Mouse (Mus musculus) cerebellum, postnatal 36 days (tissue): ENCODE measurements around the gene Mllt10.
A peak's percentile ranks its signal among the peaks of the same experiment; 100 is the strongest.

ENCODE experiments used
- DNase-seq, 2 experiments: peaks; one replicate each; pipeline ENCODE4 v3.0.0; 2021 to 2022; ENCODE audit warnings: mixed read lengths in 2 of 2

Mllt10 gene

GRCm38 (mm10) chr2:18034371-18035250, 20.4 kb upstream of the Mllt10 start:
- no peak for DNase-seq

DNA sequence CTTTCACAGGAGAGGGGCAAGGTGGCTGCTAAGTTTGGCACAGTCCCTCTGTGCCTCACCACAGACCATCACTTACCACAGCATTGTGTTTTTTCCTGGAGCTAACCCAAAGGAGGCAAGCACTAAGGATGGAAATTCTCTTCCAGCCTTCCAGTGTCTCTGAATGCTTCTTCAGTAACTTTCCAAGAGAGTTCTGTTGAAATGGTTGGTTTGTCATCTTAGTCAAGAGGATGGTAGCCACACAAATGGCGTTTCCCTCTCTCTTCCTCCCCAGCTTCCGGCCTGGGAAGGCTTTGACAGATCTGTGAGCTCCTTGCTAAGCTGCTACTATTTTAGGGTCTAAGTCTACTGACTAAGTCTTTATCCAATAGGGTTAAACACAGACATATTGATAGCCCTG, 17.5 kb upstream of the Mllt10 start, which contains the start of gene A930004D18Rik:
A930004D18Rik (minus strand) TSS at position 247 of the 400 bp plus-strand sequence.
- DNase-seq: no peak

- DNase-seq: no peak
Observed at GRCm38 (mm10) chr2:18038141-18038752, 16.8 kb upstream of the Mllt10 start.

- DNase-seq: no peak
Observed at GRCm38 (mm10) chr2:18038895-18039371, 16.1 kb upstream of the Mllt10 start.

DNA sequence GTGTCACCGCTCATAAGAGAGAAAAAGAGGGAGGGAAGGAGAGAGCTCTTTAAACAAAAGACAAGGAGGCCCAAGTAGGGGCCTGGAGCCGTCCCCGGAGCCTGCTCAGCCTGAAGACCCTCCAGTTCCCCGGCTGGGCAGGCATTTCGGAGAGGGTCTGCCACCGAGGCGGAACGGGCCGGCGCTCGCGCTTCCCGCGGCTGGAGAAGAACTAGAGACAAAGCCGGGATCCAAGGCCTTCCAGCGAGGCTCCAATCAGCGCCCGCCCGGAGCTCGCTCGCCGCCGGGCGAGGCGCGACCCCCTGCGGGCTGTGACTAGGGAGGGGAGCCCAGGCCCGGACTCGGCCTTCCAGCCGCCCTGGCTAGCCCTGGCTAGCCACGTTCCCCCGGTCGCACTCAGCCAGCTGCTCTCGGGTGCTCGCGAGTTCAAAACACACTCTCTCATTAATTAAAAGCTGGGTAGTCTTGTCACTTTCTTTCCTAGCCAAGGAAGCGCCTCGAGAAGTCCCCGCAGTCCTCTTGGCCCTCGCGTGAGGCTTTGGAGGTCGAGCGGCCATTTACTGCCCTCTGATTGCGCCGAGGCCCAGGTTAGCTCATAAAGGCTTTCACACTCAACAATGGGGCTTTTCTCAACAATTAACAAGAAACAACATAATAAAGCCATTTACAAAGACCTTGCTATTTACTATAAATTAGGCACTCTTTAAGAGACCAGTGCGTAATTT, 15.3 kb upstream of the Mllt10 start:
- DNase-seq: no peak

DNA sequence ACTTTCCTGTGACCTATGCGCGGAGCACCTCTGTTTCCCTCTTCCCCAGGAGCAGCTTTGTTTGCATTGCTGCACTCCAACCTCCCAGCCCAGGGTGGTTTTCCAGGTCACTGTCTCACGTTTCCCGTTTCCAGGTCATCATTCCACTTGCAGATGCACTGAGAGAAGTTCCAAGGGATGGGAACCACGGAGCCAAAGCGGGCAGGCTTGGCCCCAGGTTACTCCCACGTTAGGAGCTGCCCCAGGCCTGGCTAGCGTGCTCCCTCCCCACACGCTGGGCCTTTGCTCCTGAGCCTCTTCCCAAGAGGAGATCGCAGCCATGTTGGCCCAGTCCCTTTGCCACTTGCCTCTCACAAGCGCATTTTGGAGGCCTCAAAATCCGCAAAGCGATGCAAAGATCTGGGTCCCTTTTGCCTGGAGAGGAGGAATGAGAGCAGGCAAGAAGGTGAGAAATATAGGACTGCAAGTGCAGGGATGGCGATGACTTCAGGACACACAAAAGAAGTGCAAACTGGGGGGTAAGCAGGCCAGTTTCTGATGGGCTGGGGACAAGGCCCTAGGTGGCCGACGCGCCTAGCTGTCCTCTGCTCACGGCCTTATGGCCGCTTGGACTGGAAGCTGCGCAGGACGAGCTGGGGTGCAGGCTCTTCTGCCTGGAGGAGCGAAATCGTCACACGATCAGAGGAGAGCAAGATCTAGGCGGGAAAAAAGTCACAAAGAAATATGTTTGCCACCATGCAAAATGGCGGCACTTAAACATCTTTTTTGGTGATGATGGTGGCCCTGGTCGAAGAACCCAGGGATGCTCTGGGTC, 14.5 kb upstream of the Mllt10 start:
- DNase-seq: no peak

GRCm38 (mm10) chr2:18041199-18041885, 13.7 kb upstream of the Mllt10 start:
- DNase-seq: no peak

DNA sequence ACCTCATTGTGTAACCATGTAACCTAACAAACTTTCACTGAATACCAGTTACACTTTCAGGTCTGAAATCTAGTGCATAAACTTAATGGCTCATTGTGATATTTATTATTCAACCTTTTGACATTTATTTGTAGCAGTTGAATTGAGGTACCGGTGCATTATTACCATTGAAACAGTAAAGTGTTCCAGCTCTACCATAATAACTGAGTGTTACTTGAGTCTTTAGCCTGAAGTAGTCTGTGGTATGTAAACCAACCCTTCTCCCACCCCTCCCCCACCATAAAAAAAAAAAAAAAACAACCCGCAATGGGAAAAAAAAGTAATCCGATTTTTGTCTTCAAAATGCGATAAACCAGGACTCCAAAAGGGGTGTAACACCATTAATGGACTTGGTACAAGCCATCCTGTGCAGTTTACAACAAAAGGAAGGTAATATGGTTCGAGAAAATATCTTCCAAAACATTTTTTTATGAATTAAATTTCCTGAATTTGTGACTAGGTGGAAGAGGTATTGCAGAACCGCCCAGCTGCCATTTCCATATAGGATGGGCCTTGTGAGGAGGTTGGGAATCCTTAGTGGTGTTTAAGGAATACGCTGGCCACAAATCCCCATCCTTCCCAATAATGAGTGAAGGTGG, 9.8 kb upstream of the Mllt10 start:
- no peak for DNase-seq

DNA sequence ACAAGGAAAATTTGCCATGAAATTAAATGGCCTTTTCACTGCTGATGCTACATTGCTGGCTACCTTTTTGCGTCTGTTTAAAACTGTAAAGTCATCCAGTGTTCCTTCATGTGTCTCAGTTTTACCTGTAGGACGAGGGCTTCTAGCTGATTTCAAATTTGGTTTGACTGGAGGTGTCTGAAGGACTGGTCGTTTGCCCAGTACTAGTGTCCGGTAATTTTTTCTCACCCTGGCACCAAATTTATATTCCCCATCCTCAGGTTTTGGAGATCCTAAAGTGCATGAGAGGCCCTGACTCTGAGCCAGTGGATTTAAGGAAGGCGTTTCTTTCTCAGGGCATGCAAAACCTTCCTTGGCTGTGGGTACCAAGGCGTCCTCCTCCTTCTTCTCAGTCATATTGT, 9.3 kb upstream of the Mllt10 start:
- no peak for DNase-seq

DNA sequence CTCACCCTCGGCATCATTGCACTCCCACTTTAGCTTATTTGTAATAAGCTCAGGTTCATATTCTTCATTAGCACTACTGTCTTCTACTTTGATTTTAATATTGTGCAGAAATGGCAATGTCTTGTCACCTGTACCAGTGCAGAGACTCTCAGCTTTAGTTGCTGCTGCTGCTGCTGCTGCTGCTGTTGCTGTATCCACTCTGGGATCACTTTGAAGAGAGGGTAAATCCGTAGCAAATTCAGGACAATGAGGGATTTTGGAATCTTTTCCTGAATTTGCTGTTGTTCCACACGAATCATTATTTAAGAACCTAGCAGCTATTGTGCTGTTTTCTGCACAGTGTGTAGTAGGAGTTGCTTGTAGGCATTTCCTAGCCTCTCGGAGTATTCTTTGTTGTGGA, 8.9 kb upstream of the Mllt10 start:
- DNase-seq: no peak

DNA sequence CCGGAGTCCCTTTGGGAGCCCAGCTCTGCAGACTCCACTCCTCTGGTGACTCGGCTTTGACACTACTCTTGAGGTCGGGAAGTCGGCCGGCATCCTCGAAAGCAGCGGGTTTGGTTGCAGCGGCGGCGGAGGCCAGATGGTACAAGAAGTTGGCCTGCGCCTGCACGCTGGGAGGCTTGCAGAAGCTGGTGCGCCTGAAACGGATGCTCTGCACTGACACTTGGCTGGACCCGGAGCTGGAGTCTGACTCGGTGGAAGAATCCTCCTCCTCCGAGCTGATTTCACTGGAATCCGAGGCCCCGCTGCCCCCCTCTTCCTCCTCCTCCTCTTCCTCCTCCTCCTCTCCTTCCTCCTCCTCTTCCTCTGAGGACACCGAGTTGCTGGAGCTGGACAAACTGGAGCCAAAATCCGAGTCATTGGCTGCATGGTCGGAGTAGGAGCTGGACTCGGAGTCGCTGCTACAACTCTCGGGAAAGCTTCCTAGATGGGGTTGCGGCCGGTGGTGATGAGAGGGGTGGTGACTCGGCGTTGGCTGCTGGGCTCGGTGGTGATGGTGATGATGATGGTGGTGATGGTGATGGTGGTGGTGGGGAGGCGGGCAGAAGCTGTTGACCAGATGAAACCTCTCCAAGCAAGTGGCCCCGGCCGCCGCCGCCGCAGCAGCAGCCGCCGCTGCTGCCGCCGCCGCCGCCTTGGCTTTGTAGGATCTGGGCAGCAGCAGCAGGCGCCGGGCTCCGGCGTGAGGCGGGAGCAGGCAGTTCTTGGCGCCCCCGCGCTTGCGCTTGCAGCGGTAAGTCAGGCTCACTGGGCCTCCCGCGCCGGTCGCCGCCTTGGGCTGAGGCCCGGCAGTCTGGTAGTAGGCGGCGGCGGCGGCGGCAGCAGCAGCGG, 8.0 kb upstream of the Mllt10 start:
- DNase-seq: peak; percentile 69 to 73

- DNase-seq: peak; percentile 78 to 82
Observed at GRCm38 (mm10) chr2:18047646-18048452, 7.2 kb upstream of the Mllt10 start.

GRCm38 (mm10) chr2:18048453-18049075, 6.5 kb upstream of the Mllt10 start, which contains the start of gene Skida1:
Gene Skida1, minus strand, starts transcription at chr2:18049051.
- DNase-seq: no peak

DNA sequence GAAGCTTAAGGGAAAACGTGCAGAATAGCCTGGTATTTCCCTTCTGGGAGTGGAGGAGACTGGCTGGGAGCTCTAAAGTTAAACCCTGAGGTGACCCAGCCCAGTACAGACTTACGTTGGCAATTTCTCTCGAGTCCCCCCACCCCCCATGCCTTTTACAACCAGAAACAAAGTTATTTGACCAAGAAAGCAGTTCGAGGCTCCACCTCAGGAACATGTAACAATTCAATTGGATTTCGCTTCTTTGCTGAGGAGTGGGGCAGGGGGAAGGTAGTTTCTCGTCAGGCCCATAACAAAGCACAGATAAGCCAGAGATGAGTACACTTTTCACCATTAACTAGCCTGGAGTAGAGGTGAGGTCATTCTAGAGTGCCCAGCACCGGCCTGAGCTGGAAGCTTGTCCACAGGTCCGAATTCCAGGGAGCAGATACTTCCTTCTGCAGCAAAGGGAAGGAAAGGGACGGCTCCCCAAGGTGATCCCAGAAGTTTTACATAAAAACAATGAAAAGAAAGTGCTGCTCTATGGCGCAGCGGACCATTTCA, 5.7 kb upstream of the Mllt10 start:
- DNase-seq: no peak

- no peak for DNase-seq
Observed at GRCm38 (mm10) chr2:18050018-18050417, 5.0 kb upstream of the Mllt10 start.

DNA sequence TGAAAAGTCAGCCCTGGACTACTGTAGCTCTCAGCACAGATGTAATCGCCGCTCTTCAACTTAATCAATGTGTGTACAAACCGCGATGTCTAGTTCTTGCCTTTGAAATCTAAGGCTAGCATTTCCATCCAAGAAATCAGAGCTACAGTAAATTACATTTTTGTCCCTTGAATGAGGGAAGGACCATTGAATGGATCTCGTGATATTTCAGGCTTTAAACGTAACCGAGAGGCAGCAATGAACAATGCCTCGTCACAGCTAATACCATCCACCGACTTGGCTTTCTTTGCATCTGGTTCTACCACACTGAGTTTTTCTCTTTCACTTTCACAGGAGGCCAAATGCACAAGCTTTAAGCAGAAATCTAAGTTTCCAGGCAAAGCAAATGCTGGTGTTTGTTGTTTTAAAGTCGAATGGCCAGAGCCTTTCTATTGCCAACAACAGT, 4.5 kb upstream of the Mllt10 start:
- DNase-seq: no peak

- DNase-seq: no peak
Observed at GRCm38 (mm10) chr2:18051026-18051830, 3.8 kb upstream of the Mllt10 start.

GRCm38 (mm10) chr2:18051831-18052170, 3.2 kb upstream of the Mllt10 start:
- no peak for DNase-seq
